Mouse (Mus musculus) gastrocnemius, postnatal 36 days (tissue): ENCODE measurements at regions not wholly inside any gene's neighbourhood (a gene's known extent, or its start where the extent isn't known, plus 50 kb on each side); places are given as distances from the start of the nearest gene placed in this dataset.
A peak's percentile ranks its signal among the peaks of the same experiment; 100 is the strongest.

ENCODE experiments used
- DNase-seq, 2 experiments: peaks; one replicate each; pipeline ENCODE4 v3.0.0; 2022
- intact Hi-C: fragments of 180-260 bp; cut with DNase I; formaldehyde crosslinking; loops from one replicate; pipeline ENCODE4 v1.15.1; 2025

GRCm38 (mm10) chr14:106190721-106191120 is 84.7 kb downstream of the Trim52 start:
- intact Hi-C loops = no loop called here
- no peak for DNase-seq

GRCm38 (mm10) chr14:106193583-106193982 is 87.6 kb downstream of the Trim52 start:
- DNase-seq = no peak
- intact Hi-C loops = no loop called here

DNA sequence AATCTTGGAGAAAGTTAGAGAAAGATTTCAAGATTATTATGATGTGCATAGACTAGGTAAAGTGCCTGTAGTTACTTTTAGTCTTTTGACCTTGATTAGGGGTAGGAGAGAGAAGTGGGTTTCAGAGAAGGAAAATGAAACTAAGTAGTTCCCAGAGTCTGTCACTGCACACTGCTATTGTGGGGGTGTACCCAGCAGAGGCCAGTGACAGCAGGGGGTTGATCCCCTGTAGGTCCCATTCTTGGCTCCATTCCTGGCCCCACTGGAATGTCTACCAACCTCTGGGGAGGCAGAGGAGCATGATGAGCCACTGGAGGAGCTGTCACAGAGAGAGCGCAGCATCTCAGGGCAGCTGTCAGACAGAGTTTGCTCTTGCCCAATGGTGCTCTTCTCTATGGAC is 88.1 kb downstream of the Trim52 start:
- DNase-seq = no peak

DNA sequence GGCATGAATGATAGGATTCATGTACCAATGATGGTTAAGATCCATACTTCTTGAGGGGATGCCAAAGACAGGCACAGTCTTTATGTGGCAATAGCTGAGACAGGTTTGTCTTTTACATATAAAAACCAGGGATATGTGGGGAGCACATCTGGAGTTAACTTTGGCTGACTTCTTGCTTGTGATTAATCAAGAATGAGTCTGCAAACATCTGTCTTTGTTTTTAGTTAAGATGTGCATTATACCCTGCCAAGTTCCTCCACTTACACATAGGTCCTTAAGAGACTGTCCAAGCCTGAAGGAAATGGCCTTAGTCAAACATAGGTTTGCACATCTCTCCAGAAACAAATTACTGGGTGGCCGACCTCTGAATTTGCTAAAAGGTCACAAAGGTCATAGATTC is 91.8 kb downstream of the Trim52 start:
- DNase-seq = no peak
- intact Hi-C loops = no loop called here

More for the DNA sequence above, 88.1 kb downstream of the Trim52 start:
- intact Hi-C loops = no loop called here

DNA sequence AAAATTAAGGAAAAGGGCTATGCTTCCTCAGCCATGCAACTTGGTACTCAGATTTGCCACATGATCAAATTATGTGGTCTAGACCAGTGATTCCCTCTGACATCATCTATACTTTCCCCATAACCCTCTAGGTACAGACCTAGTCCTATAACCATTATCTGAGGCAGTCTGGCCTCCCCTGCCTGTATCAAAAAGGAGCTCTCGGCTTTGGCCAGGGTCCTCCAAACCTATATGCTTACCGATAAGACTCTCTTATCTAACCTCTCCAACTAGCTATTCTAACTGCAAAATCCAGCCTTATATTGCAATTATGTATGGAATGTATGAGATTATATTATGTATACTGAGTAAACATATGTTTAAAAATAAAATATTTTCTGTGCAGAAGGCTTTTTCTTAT is 93.1 kb downstream of the Trim52 start:
- no peak for DNase-seq
- intact Hi-C loops = no loop called here

DNA sequence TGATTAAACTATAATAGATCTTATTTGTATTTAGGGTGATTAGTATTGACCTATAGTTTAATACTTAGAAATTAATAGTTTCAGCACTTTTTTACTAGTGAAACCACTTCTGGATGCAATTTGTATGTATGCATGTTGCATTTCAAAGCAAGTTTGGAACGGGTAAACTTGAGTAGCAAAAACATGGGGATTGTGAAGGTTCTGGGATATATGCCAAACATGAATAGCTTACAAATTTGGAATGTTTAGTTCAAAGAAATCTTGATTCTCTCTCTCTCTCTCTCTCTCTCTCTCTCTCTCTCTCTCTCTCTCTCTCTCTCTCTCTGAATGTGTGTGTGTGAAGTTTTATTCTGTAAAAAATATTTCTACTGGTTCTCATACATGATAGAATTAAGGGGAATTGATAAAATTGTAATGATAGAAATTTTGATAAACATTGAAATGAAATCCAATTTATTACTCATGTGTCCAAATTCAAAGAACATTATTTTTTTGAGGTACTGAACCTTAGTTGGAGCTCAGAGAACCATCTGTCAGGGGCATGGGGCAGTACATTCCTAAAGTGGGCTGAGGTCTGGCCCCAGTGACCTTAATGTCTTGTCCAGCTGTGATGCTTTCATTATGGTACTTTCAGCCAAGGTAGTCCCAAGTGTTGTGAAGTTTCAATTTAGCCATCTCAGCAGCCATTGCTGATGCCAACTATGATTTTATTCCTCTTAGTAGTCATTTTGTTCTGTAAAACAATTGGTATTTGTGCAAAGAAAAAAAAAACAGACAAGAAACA is 93.7 kb downstream of the Trim52 start:
- intact Hi-C loops = no loop called here
- no peak for DNase-seq

GRCm38 (mm10) chr14:106211062-106211461 is 105.1 kb downstream of the Trim52 start:
- intact Hi-C loops = no loop called here
- DNase-seq = no peak

DNA sequence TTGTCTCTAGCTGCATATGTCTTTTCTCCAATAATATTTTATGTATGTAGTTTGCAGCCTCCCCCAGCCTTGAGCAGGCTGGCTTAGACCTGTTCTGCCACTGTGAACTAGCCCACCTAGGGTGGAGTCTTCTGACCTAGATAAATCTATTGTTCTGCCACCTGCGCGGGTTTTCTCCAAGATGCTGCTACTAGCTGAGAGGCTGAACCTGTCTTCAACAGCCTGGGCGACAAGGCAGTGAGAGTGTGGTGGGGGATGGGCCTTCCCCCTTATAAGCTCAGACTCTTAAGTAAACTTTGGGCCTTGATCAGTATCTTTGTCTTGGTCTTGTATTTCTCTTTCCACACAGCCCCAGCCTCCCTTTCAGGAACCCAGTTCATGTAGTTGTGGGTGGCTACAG is 111.7 kb downstream of the Trim52 start:
- intact Hi-C loops = no loop called here
- no peak for DNase-seq

- no peak for DNase-seq
Measured at GRCm38 (mm10) chr14:106219293-106219797, 113.3 kb downstream of the Trim52 start.

DNA sequence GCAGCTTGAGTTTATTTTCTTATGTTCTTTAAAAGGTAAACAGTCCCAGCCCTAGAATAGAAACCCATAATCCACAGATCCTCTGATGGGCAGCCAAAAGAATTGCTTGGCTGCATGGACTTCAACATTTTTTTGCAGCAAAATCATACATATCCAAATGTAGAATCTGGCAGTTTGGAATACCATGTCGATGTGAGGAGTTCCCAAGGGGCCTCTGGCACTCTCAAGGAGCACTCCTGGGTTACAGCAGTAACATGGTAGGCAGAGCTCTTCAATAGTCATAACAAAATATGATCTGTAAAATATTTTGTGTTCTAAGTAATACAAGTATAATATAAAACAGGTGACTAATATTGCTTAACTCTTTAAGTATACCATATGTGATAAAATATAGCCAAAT is 119.4 kb downstream of the Trim52 start:
- intact Hi-C loops = no loop called here
- no peak for DNase-seq

More at GRCm38 (mm10) chr14:106219293-106219797, 113.3 kb downstream of the Trim52 start:
- intact Hi-C loops = no loop called here

DNA sequence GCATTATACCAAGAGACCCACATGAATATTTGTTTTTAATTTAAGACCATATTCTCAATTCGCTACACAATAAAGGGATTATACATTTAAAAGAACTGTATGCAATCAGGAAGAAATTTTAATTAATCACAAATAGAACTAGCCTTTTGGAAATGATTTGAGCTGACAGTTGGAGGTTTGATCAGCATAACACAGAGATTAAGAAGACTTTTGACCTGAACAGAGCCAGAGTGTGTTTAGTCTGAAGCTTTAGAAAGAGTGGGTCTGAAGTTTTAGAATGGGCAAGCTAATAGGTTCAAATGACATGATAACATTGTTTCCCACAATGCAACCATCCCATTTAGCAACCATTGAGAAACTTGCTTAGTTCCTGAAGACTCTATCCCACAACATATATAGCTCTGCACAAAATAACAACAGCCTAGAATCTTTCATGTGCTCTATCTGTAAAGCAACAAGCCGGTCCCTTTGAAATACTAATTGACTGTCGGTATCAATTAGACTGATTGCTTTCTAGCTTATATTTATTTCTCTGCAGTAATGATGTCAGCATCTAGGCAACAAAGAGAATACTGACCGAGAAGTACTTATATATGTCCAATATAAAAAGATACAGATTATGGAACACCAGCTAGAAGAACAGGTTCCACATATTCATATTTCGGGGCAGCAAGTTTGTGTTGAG is 135.9 kb downstream of the Trim52 start:
- no peak for DNase-seq
- intact Hi-C loops = no loop called here

- DNase-seq = no peak
- intact Hi-C loops = no loop called here
Measured at GRCm38 (mm10) chr14:106259396-106260108, 153.6 kb downstream of the Trim52 start.

DNA sequence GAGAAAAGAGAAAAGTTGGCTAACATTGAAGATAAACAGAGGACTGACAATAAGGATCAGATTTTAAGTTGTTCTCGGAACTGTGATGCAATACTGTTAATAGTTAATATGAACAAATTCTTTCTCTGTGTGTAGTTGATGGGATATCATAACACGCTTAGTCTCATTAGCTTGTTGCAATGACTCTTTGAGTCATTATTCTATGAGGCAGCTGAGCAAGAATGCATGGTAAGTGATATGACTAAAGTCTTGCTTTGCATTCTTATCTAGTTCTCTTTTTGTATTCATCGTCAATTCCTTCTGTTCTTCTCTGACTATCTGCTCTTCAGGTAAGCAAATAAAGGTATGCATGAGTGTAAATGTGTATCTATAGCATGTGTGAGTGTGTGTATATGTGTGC is 159.3 kb downstream of the Trim52 start:
- DNase-seq = no peak
- intact Hi-C loops = no loop called here

DNA sequence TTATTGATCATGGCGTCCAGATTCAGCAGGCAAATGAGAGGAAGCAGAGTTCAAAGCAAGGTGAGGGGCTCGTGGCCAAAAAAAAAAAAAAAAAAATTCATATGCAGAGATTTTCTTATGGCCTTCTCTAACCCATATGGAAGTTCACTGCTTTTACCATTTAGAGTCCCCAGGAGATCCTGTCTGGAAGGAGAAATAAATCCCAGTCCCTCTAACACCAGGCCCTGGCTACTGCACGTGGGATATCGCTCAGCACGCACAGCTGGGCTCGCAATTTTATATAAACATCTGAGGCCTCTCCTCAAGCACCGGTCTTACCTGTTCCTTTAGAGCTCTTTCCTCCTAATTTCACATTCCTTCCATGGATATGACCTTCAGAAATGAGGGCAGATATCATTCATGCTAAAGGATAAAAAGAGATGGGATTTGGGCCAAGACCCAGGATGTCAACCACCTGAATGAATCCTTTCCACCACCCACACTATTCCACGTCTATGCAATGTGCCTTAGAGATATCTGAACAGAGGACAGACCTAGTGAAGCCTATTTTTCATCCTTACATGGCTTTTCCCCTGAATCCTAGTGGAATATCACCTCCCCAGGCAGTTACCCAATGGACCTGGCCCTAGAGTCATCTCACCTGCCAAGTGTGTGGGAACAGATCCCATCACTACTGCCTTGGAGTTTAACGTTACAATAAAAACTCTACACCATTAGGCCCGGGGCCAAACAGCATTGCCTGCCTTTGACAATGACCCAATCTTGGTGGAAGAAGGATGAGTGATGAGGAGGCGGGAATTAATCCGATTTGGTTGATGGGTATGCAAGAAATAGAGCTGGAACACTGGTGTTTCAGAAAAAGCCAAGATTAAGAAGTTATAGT is 161.9 kb downstream of the Trim52 start:
- peak in 1 of 2 experiments; percentile 5 for DNase-seq

GRCm38 (mm10) chr14:106269680-106270079 is 163.7 kb downstream of the Trim52 start:
- peak in 1 of 2 experiments; percentile 34 for DNase-seq
- intact Hi-C loops = no loop called here

More for the DNA sequence above, 161.9 kb downstream of the Trim52 start:
- intact Hi-C loops = no loop called here

- DNase-seq = no peak
- intact Hi-C loops = no loop called here
Measured at GRCm38 (mm10) chr14:106313558-106313957, 207.6 kb downstream of the Trim52 start.

DNA sequence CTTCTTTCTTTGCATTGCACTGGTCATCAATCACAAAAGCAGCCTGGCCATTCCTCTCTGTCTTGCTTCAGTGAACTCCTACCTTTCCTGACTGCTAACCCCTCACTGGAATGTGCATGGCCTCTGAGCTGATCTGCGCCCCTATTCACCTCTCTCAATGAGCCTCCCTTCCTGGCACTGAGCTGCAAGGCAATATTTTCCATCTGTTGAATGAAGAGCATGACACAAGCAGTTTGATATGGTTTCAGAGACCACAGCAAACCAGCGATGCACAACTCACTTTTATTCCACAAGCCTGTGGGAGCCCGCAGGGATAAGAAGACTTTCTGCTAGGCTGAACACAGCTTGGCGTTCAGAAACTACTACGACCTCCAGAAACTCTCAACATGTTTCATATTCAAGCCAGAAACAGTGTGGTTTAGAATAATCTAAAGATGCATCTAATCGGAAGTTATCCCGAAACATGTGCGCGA is 208.1 kb downstream of the Trim52 start:
- DNase-seq = no peak
- intact Hi-C loops = no loop called here

DNA sequence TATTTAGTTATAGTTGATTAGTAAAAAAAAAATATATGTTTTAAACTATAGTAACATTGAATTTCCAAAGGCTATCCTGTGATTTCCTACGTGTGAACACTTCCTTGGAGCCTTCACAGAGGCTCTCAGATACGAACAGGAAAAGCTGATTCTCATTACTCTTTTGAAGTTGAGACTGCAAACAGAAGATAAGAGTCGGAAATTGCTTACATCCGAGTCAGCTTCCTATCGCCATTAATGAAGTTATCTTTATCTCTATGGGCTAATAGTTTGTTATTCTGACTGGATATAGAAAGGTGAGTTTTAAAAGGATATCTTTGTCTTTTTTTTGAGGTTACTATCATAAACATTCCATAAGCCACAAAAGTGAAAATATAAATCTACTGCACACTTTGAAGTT is 212.8 kb downstream of the Trim52 start:
- intact Hi-C loops = no loop called here
- no peak for DNase-seq

DNA sequence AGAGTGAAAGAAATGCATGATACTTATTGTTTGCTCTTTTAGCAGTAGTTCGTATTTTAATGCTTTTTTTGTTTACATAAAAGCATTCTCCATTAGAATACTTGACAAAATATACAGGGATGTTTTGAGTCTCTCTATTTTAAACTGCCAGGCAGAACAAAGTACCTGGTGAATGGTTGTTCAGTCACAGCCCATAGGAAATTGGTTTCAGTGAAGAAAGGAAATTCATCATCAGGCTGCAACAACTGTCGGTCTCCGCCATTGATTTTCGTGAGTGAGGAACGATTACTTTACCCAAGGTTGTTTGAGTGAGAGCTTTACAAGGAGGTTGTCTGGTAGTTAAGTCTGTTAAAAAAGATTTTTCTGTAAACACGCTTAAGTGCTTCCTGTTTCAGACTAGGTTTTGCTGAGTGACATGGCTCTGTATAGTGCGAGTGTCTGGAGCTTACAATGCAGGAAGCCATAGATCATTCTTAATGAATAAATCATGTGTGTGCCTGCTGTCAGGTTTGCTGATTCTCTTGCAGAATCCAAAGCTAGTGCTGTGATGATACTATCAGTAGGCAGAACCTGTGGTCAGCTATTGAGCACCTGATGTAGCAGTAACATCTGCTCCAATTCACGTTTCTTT is 221.8 kb downstream of the Trim52 start:
- intact Hi-C loops = no loop called here
- DNase-seq = no peak
